Mouse (Mus musculus) intestine, embryonic 16.5 days (tissue): ENCODE measurements around the gene Aen. TPM values are rescaled to one million over a fixed set of nuclear protein-coding genes. Genes with fewer than 3 reads are reported as not detected.

Experiments
- ATAC-seq: fragments of 200-750 bp; cut with Nextera tagmentation; 2 replicates; pipeline ENCODE4 v1.8.0; 2017; ENCODE audit warnings: moderate TSS enrichment, moderate library complexity
- H3K27ac ChIP-seq: fragments of 300-500 bp; sonication (generic); 2 replicates; pipeline ENCODE4 v1.5.1; 2014; ENCODE audit warnings: mild to moderate bottlenecking, low read length
- H3K27me3 ChIP-seq: fragments of 300-500 bp; sonication (generic); replicated peaks from 2 replicates; pipeline ENCODE4 v1.6.1; 2014; ENCODE audit warnings: low read length, control low read depth, mixed read lengths; ENCODE audit not compliant: control insufficient read depth, insufficient read depth
- H3K36me3 ChIP-seq: fragments of 300-500 bp; sonication (generic); 2 replicates; pipeline ENCODE4 v1.6.1; 2014; ENCODE audit warnings: low read length, control low read depth; ENCODE audit not compliant: control insufficient read depth, insufficient read depth
- H3K4me1 ChIP-seq: fragments of 300-500 bp; sonication (generic); 2 replicates; pipeline ENCODE4 v1.6.1; 2014; ENCODE audit warnings: low read length, control low read depth, mixed read lengths; ENCODE audit not compliant: control insufficient read depth, insufficient read depth
- H3K4me2 ChIP-seq: fragments of 300-500 bp; sonication (generic); 2 replicates; pipeline ENCODE4 v1.6.1; 2014; ENCODE audit warnings: low read depth, low read length, control low read depth
- H3K4me3 ChIP-seq: fragments of 300-500 bp; sonication (generic); 2 replicates; pipeline ENCODE4 v1.5.1; 2014; ENCODE audit warnings: mild to moderate bottlenecking, low read length
- H3K9ac ChIP-seq: fragments of 300-500 bp; sonication (generic); 2 replicates; pipeline ENCODE4 v1.6.1; 2014; ENCODE audit warnings: low read depth, low read length
- H3K9me3 ChIP-seq: fragments of 300-500 bp; sonication (generic); 2 replicates; pipeline ENCODE4 v1.6.1; 2016; ENCODE audit warnings: low read length, control low read depth; ENCODE audit not compliant: control insufficient read depth
- WGBS: fragments of 180-500 bp; shearing (Covaris S2); extraction: QIAGEN DNeasy Blood & Tissue Kit; methylation state at CpG from one replicate; pipeline ENCODE4 v1.1.7; 2014; 5-methylcytosine and 5-hydroxymethylcytosine counted together
- polyA plus RNA-seq: library from polyadenylated mRNA; unstranded; fragments of >200 nt; fragmentation: Nextera tagmentation; extraction: Ambion mirVana; gene quantifications from 2 replicates; pipeline ENCODE4 v1.2.1, GENCODE M21; 2015

Aen gene
- polyA plus RNA-seq, result 29.9 and 33.5 TPM in 2 replicates

DNA sequence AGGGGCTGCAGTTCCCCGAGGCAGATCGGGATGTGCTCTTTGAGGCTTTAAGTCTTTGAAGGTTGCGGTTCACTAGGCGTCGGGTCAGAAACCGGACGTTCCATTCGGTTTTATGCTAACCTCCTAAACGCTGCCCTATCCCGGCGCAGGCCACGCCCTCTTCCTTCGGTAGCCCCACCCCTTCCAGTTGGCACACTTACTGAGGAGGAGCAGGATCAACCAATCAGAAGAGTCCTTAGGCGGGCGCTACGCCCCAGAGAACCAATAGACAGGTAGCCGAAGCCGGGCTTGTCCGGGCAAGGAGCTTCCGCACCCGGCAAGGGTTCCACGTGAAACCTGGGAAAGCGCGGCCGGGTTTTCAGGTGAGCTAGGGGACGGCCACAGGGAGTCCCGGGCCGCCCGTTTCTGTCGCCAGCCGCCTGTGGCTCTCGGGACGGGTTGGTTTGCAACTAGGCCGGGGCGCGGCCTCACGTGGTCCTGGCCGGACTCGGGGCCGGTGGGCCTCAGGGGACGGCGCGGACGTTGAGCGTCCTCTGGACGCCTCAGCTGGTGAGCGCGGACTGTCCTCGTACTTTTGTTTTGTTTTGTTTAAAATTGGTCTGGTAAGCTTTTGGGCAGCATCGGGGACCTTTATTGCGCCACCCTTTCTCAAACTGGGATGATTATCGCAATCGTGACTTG, at the start of gene Aen:
Aen (plus strand) TSS at position 202 of the 681 bp plus-strand sequence.
- WGBS, result under 1% methylated on average over 53 of the region's 53 CpGs
- no peaks in the 10 kb centered on the region for H3K27me3 ChIP-seq
- H3K4me3 ChIP-seq, result peak within 1 kb of the TSS; percentile 76
- peaks cover 16% of the 10 kb centered on the region for H3K4me1 ChIP-seq
- H3K9ac ChIP-seq, result peak within 1 kb of the TSS; percentile 75
- H3K36me3 ChIP-seq, result peaks cover 5% of the 10 kb centered on the region; the same call in 1 of the 2 replicates
- peak; percentile 99 for ATAC-seq
- H3K27ac ChIP-seq, result no peak within 1 kb of the TSS
- peak within 1 kb of the TSS; percentile 80 for H3K4me2 ChIP-seq
- H3K9me3 ChIP-seq, result no peaks in the 10 kb centered on the region

DNA sequence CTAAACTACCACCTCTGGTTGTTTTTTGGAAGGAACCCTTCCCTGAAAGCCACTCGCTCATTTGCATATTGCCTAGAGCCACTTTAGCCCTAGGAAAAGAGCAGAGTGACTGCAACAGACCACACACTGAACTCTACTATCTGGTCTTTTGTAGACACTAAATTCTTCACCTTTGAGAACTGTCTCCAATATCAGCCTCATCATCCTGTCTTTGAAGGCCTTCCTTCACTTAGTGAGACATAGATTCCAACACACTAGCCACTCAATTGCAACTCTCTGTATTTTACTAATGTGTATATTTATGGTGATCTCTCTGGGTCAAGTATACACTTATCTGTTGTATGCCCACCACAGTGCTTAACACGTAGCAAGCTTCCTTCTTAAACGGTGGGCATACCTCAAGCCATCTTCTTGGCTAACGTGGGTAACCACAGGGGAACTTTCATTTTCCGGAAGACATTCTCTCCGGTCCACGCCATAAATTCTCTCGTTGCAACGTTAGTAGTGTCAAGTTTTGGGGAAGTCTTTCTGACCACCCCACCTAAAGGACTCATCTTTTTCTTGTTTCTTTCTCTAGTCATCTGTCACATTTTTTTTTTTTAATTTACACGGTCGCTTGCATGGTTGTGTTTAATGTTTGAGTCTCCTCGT, 49.5 kb upstream of the Aen start:
- Histone ChIP-seq H3K27me3 (no peaks in the 10 kb centered on the region), H3K4me3 (peak overlapping the region; percentile 88), H3K36me3 (peaks cover 14% of the 10 kb centered on the region), H3K27ac (peak overlapping the region; percentile 77; the same call in 1 of the 2 replicates), H3K9ac (peak overlapping the region; percentile 94), H3K4me1 (peaks cover 8% of the 10 kb centered on the region; the same call in 1 of the 2 replicates), H3K9me3 (no peaks in the 10 kb centered on the region), H3K4me2 (peak overlapping the region; percentile 67)
- no peak for ATAC-seq
- WGBS, result 39% methylated on average over 12 of the region's 12 CpGs

DNA sequence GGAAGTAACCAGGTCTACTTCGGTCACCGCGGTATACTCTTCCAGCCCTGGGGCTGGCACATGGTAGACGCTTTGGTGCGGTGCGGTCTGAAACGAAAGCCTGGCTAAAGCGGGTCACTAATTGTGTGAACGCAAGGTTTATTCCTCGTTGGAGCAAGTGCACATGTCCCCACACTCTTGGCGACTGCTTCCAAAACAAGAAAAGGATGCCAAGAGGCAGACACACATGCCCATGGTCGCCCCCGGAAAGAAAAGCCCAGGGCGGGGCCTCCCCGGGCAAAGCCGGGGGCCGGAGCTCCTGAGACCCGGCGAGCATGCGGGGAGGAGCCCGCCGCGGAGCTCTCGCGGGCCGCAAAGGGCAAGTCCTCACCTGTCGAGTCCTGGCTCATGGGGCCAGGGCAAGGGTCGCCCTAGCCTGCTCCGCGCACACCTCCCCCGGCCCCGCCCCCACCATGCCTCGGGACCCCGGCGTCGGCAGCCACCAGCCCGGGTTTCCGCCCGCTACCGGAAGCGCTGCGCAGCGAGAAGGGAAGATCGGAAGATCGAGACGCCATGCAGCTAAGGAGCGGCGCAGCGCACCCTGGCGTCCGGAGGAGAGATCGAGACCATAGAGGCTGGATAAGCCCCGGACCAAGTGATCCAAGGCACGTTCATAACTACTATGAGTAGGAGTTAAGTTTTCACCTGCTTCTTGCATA, 48.8 kb upstream of the Aen start, which contains the start of gene Det1:
Det1 (minus strand) TSS at position 527 of the 698 bp plus-strand sequence.
- peaks cover 14% of the 10 kb centered on the region for H3K36me3 ChIP-seq
- H3K4me2 ChIP-seq, result peak within 1 kb of the TSS; percentile 67
- H3K4me3 ChIP-seq, result peak within 1 kb of the TSS; percentile 88
- under 1% methylated on average over 54 of the region's 54 CpGs for WGBS
- no peaks in the 10 kb centered on the region for H3K27me3 ChIP-seq
- peak within 1 kb of the TSS; percentile 94 for H3K9ac ChIP-seq
- H3K27ac ChIP-seq, result peak within 1 kb of the TSS; percentile 77
- H3K4me1 ChIP-seq, result peaks cover 8% of the 10 kb centered on the region; the same call in 1 of the 2 replicates
- peak; percentile 97 for ATAC-seq
- no peaks in the 10 kb centered on the region for H3K9me3 ChIP-seq

DNA sequence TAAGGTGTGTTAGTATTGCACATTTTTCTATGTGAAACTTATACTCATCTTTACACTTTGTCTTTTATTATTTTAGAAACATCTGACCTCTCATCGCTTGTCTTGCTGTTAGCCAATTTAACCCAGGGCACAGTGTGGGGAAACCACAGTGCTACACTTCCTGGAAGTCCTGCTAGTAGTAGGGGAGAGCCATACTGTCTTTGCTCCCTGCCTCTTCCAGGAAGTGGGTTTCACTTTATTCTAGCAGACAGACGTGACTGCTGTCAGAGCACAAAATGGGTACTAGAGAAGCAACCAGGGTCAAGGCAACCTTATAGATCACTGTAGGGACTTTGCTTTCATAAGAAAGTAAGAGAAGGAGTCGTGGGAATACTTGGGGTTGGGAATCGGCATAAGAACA, 41.6 kb upstream of the Aen start:
- H3K27me3 ChIP-seq, result no peaks in the 10 kb centered on the region
- H3K27ac ChIP-seq, result no peak overlapping the region
- no peak overlapping the region for H3K4me2 ChIP-seq
- no peaks in the 10 kb centered on the region for H3K9me3 ChIP-seq
- H3K9ac ChIP-seq, result no peak overlapping the region
- 67% methylated on average over 4 of the region's 4 CpGs for WGBS
- no peak overlapping the region for H3K4me3 ChIP-seq
- no peak for ATAC-seq
- no peaks in the 10 kb centered on the region for H3K4me1 ChIP-seq
- no peaks in the 10 kb centered on the region for H3K36me3 ChIP-seq

DNA sequence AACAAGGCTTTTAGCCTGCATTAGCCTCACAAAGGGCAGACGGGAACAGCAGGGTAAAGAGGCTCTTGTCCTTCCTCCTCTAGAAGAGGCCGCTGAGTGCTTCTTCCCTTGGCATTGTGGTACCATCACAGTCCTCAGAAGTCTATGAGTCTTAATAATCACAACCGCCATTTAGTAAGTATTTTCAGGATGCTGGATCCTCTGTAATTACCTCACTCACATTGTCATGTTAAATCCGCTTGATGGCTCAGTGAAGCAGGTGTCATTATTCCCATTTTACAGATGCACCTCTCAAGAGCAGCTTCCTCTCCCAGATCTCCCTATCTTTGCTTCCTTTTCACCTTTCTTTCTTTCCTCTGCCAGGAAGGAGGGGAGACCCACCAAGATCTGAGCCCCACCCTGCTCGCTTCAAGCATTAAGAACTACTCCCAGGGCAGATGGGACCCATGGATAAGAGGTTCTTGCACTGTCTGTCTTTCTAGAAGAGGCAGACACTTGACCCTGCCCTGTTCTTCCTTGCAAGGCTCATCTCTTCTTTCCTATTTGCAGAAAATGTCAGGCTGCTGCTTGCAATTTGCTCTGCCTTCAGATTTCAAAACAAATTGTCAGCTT, 40.5 kb upstream of the Aen start:
- no peaks in the 10 kb centered on the region for H3K36me3 ChIP-seq
- no peak overlapping the region for H3K27ac ChIP-seq
- no peaks in the 10 kb centered on the region for H3K27me3 ChIP-seq
- WGBS, result 67% methylated on average over 5 of the region's 5 CpGs
- H3K4me1 ChIP-seq, result no peaks in the 10 kb centered on the region
- H3K9ac ChIP-seq, result no peak overlapping the region; the same call in 1 of the 2 replicates
- no peak overlapping the region for H3K4me3 ChIP-seq
- ATAC-seq, result no peak
- no peak overlapping the region for H3K4me2 ChIP-seq
- H3K9me3 ChIP-seq, result no peaks in the 10 kb centered on the region

DNA sequence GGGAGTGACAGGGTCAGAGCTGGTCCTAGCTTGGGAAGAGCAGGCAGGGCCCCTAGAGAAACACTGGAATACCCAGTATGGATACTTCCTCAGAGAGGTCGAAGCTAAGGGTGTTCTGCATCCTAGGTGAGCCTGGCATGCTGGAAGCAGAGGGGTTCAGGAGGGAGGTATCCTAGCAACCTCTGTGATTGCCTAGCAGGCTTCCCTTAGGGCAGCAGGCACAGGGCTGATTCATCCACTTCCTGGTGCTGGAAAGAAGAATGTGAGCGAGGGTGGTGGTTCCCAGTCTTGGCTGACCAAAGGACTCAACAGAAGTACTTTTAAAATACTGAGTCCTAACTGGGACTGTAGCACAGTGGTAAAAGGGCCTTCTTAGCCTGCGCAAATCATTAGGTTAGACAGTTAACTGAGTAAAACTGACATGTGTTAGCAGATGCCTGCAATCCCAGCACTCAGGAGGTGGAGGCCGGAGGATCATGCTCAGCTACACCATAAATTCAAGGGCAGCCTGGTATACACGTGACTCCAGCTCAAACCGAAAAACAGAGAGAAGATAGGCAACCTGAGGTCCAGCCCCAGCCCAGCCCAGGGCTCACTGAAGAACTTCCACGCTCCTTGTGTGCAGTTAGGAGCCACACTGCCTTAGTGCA, 31.7 kb upstream of the Aen start:
- peak; percentile 78 for ATAC-seq
- H3K36me3 ChIP-seq, result no peaks in the 10 kb centered on the region
- no peak overlapping the region for H3K4me2 ChIP-seq
- no peak overlapping the region for H3K9ac ChIP-seq
- 54% methylated on average over 7 of the region's 7 CpGs for WGBS
- peaks cover 14% of the 10 kb centered on the region for H3K4me1 ChIP-seq
- H3K4me3 ChIP-seq, result no peak overlapping the region
- H3K27me3 ChIP-seq, result no peaks in the 10 kb centered on the region
- peak overlapping the region; percentile 84 for H3K27ac ChIP-seq
- no peaks in the 10 kb centered on the region for H3K9me3 ChIP-seq

DNA sequence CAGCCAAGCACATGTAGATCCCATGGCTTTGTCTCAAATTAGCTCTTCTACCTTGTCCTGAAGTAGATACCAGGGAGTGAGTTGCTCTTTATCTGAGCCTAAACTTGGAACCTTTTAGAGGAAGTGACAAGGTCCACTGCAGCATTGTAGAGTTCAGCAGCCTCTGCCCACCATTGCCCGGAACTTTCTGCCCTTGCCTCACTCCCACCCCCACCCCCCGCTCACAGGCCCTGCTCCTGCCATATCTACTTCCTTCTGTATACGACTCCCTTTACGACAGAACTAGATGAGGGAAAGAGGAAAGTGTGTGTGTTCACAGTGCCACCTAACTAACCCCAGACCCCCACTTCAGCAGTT, 31.2 kb upstream of the Aen start:
- ATAC-seq, result peak; percentile 82
- no peaks in the 10 kb centered on the region for H3K36me3 ChIP-seq
- no peaks in the 10 kb centered on the region for H3K27me3 ChIP-seq
- H3K4me2 ChIP-seq, result no peak overlapping the region
- H3K9me3 ChIP-seq, result no peaks in the 10 kb centered on the region
- peaks cover 14% of the 10 kb centered on the region for H3K4me1 ChIP-seq
- H3K27ac ChIP-seq, result peak overlapping the region; percentile 84
- no peak overlapping the region for H3K4me3 ChIP-seq
- no peak overlapping the region for H3K9ac ChIP-seq
- 50% methylated on average over 4 of the region's 4 CpGs for WGBS

DNA sequence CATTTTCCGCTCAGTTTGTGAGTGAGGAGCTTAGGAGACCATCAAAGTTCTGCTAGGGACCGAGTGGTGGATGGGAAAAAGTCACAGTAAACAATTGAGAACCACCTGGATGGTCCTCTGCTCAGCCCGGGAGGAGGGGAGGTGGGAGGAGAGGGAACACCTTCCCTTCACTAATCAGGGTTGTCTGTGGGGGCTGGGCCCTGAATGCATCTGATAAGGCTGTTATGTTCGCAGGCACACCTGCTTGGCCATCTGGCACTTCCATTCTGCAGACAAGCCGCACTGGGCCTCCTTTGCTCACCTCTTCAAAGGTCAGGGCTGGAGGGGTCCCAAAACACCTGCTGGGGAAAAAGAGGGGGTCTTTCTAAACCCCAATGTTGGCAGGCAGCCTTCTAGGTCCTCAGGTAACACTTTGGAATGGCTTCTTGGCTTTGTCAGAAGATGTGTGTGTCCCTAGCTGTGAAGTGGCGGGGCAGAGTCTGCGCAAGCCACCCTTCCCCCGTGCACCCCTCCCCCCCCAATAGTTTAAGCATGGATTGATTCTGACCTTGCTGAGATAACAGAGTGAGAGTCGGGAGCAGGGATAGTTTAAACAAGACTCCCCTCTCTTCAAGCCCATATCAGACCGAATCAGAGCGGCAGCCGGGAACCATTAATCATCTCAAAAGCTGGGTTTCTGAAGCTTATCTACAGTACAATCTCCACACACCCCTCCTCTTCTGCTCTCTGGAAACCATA, 30.3 kb upstream of the Aen start:
- H3K4me2 ChIP-seq, result no peak overlapping the region
- ATAC-seq, result peak; percentile 63
- H3K27me3 ChIP-seq, result no peaks in the 10 kb centered on the region
- H3K27ac ChIP-seq, result no peak overlapping the region
- no peaks in the 10 kb centered on the region for H3K9me3 ChIP-seq
- H3K4me1 ChIP-seq, result peaks cover 14% of the 10 kb centered on the region
- no peaks in the 10 kb centered on the region for H3K36me3 ChIP-seq
- WGBS, result 43% methylated on average over 12 of the region's 12 CpGs
- H3K9ac ChIP-seq, result no peak overlapping the region
- H3K4me3 ChIP-seq, result no peak overlapping the region
